Mouse (Mus musculus) hindbrain, embryonic 10.5 days (tissue): ENCODE measurements around the gene Ssh1. TPM values are rescaled to one million over a fixed set of nuclear protein-coding genes. Genes with fewer than 3 reads are reported as not detected.

Experiments
- DNase-seq: peaks from one replicate; pipeline ENCODE4 v3.0.0-alpha.2; 2017; ENCODE audit warnings: low spot score
- H3K27ac ChIP-seq: fragments of 300-500 bp; sonication (generic); 2 replicates; pipeline ENCODE4 v1.5.1; 2016; ENCODE audit warnings: mild to moderate bottlenecking, moderate library complexity
- H3K27me3 ChIP-seq: fragments of 300-500 bp; sonication (generic); 2 replicates; pipeline ENCODE4 v1.6.1; 2016; ENCODE audit warnings: mild to moderate bottlenecking; ENCODE audit not compliant: poor library complexity, insufficient read depth, severe bottlenecking
- H3K36me3 ChIP-seq: fragments of 300-500 bp; sonication (generic); 2 replicates; pipeline ENCODE4 v1.6.1; 2016; ENCODE audit warnings: mild to moderate bottlenecking, moderate library complexity
- H3K4me1 ChIP-seq: fragments of 300-500 bp; sonication (generic); replicated peaks from 2 replicates; pipeline ENCODE4 v1.6.1; 2016; ENCODE audit warnings: mild to moderate bottlenecking
- H3K4me3 ChIP-seq: fragments of 300-500 bp; sonication (generic); 2 replicates; pipeline ENCODE4 v1.5.1; 2016; ENCODE audit warnings: mild to moderate bottlenecking, moderate library complexity
- H3K9me3 ChIP-seq: fragments of 300-500 bp; sonication (generic); 2 replicates; pipeline ENCODE4 v1.6.1; 2016; ENCODE audit warnings: mild to moderate bottlenecking, moderate library complexity
- WGBS: fragments of 180-500 bp; shearing (Covaris S2); methylation state at CpG from one replicate; pipeline ENCODE4 v1.1.7; 2016; 5-methylcytosine and 5-hydroxymethylcytosine counted together
- polyA plus RNA-seq: library from polyadenylated mRNA; unstranded; fragments of >200 nt; fragmentation: Nextera tagmentation; extraction: Ambion mirVana; gene quantifications from 2 replicates; pipeline ENCODE4 v1.2.1, GENCODE M21; 2016

Ssh1 gene
- polyA plus RNA-seq, 1 experiment from 2014 or later, result 16.9 TPM

DNA sequence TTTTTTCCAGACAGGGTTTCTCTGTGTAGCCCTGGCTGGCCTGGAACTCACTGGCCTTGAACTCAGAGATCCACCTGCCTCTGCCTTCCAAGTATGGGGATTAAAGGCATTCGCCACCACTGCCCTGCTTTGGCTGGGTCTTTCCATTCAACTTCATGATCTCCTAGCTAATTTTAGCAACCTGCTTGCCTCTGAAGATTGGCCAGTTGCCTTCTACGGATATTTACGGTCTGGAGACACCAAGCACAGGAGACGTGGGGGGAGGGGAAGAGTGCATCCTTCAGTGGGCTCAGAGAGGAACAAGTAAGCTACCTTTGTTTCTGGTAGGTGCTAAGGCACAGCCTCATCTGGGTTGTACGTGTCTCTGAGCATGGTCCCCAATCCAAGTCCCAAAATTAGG is 38.4 kb downstream of the Ssh1 start:
- WGBS, result 86% methylated on average over 5 of the region's 5 CpGs

DNA sequence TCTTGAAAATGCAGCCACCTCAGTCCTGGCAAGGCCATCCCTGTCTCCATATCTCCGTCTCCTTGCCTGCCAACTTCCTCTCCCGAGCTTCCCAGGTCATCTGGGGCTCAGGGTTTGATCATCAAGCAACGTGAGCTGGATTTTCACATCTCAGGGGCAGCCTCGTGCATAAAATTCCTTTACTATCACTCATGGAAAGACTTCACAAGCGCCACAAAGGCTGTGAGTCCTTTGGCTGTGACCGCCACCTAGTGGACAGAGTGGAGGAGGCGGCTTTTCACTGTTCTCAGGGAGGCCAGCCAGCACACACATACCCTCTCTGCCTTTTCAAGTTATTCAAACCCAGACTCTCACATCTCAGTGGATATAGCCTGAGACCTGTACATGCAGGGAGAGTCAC is 39.3 kb downstream of the Ssh1 start:
- Histone ChIP-seq H3K27me3 (no peaks in the 10 kb centered on the region), H3K4me3 (no peak overlapping the region), H3K4me1 (peaks cover 22% of the 10 kb centered on the region), H3K27ac (peak overlapping the region; percentile 51; the same call in 1 of the 2 replicates), H3K9me3 (no peaks in the 10 kb centered on the region), H3K36me3 (peaks cover 81% of the 10 kb centered on the region)
- 15% methylated on average over 7 of the region's 7 CpGs for WGBS
- peak; percentile 83 for DNase-seq

More for the DNA sequence above, 38.4 kb downstream of the Ssh1 start:
- H3K9me3 ChIP-seq, result no peaks in the 10 kb centered on the region
- no peak overlapping the region for H3K4me3 ChIP-seq
- DNase-seq, result no peak
- peaks cover 28% of the 10 kb centered on the region for H3K4me1 ChIP-seq
- no peak overlapping the region for H3K27ac ChIP-seq
- H3K27me3 ChIP-seq, result no peaks in the 10 kb centered on the region
- peaks cover 73% of the 10 kb centered on the region for H3K36me3 ChIP-seq

DNA sequence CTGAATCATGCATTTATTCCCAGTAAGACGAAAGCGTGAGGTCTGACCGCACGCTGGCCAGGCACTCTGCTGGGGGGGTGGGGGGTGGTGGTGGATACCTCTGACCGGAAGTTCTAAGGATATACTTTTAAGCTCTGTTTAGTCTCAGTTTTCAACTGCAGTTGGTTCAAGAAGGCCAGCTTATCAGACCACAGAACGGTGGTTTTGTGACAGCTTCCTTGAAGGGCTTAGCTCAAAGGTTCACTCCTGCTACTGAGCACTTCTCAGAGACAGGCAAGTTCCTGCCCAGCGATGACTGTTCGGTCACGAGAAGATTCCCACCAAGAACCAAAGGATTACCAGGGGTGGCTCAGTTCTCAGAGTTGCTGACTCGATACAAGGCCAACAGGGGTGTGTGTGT is 41.2 kb downstream of the Ssh1 start:
- DNase-seq, result no peak
- Histone ChIP-seq H3K9me3 (no peaks in the 10 kb centered on the region), H3K4me1 (0 out of 2 replicates have a peak, but pooled peaks cover 6% of the 10 kb centered on the region), H3K27ac (0 out of 2 replicates have a peak overlapping the region, but pooled peaks have one; percentile 16), H3K36me3 (peaks cover 87% of the 10 kb centered on the region), H3K27me3 (no peaks in the 10 kb centered on the region), H3K4me3 (no peak overlapping the region)
- WGBS, result 94% methylated on average over 10 of the region's 10 CpGs

DNA sequence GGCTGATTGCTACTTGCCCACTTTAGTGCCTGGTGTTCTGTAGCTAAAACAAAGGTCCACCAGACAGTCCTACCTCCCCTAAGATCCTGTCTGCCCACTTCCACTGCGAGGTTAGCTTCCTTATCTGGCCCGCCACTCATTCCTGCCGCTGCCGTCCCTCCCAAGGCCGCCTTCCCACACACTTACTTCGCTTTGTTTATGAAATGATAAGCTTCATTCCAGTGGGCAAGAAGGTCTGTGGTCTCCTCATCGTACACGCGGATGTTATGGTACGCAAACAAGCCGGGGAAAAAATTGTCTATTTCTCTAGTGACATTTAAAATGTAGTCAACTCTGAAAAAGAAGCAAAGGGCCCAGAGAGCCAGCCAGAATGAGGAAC is 42.0 kb downstream of the Ssh1 start:
- no peaks in the 10 kb centered on the region for H3K27me3 ChIP-seq
- H3K27ac ChIP-seq, result no peak overlapping the region
- WGBS, result 90% methylated on average over 11 of the region's 11 CpGs
- H3K9me3 ChIP-seq, result 0 out of 2 replicates have a peak, but pooled peaks cover 4% of the 10 kb centered on the region
- no peak for DNase-seq
- H3K4me1 ChIP-seq, result 0 out of 2 replicates have a peak, but pooled peaks cover 6% of the 10 kb centered on the region
- H3K36me3 ChIP-seq, result peaks cover 88% of the 10 kb centered on the region
- no peak overlapping the region for H3K4me3 ChIP-seq

DNA sequence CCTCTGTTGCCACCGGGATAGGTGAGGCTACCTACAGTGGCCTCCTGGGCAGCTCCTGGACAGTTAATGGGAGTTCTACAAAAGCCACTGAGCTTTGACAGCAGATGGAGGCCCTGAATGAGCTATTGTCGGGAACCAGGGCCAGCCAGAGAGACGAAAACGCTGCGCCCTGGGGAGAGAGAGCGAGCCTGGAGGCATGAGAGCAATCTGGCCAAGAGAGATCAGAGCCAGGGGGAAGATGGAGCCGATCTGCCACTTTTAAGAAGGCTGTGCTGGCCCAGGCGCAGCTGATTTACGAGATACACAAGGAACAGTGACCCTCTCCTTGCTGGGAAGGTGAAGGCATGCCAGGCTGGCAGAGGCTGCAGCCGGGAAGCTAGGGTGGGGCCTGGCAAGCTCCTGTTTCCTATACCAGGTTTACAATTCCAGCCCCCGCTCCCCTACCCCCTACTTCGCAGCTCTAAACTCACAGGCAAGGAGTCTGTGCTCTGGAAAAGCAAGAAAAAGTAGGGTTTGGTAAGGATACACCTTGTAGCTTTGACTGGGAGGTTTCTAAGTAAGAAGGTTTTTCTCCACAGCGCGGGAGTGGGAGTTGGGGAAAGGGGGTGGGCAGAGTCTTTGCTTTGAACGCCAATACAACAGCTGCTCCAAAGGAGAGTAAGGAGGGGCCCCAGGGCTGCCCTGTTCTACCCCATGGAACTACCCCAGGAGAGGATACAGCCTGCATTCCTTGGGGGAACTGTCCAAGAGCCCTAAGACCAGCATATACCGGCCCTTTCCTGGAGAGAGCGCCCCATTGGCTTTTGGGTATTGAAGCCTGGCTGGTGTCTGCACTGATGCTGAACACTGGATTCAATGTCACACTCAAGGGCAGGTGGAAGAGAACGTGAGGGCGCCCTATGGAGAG is 42.7 kb downstream of the Ssh1 start:
- H3K27me3 ChIP-seq, result no peaks in the 10 kb centered on the region
- no peak for DNase-seq
- peaks cover 93% of the 10 kb centered on the region for H3K36me3 ChIP-seq
- H3K4me3 ChIP-seq, result no peak overlapping the region
- peak overlapping the region; percentile 6; the same call in 1 of the 2 replicates for H3K27ac ChIP-seq
- H3K9me3 ChIP-seq, result 0 out of 2 replicates have a peak, but pooled peaks cover 4% of the 10 kb centered on the region
- 83% methylated on average over 19 of the region's 19 CpGs for WGBS
- 0 out of 2 replicates have a peak, but pooled peaks cover 6% of the 10 kb centered on the region for H3K4me1 ChIP-seq

DNA sequence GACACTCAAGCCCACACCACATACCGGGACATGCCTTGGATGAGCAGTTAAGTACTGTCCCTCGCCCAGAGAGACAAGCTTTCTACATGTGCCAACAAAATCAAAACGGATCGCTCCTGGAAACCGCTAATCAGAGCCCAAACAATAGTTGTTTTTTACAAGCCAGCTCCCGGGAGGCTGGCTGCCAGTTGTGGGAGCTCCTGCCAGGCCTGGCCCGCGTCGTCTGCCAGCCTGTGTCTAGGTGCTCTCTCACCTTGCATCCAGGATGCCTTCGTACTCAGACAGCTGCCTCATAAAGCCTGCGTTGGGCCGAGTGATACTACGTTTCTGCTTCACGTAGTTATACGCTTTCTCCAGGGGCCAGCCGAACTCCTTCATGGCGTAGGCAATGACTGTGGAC is 43.6 kb downstream of the Ssh1 start:
- Histone ChIP-seq H3K9me3 (0 out of 2 replicates have a peak, but pooled peaks cover 4% of the 10 kb centered on the region), H3K4me3 (no peak overlapping the region), H3K4me1 (peaks cover 8% of the 10 kb centered on the region; the same call in 1 of the 2 replicates), H3K27me3 (no peaks in the 10 kb centered on the region), H3K36me3 (peaks cover 93% of the 10 kb centered on the region), H3K27ac (no peak overlapping the region)
- DNase-seq, result no peak
- WGBS, result 94% methylated on average over 17 of the region's 17 CpGs

DNA sequence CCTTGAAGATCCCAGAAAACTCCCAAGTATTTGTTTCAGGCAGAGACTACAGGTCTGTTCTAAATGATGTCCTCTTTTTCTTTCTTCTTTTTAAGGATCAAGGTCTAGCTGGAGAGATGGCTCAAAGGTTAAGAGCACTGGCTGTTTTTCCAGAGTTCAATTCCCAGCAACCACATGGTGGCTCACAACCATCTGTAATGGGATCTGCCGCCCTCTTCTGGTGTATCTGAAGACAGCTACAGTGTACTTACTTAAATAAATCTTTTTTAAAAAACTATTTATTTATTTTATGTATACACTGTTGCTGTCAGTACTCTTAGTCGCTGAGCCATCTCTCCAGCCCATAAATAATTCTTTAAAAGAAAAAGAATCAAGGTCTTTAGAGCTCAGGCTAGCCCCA is 46.4 kb downstream of the Ssh1 start:
- no peak for DNase-seq
- Histone ChIP-seq H3K4me1 (peaks cover 25% of the 10 kb centered on the region), H3K9me3 (0 out of 2 replicates have a peak, but pooled peaks cover 4% of the 10 kb centered on the region), H3K36me3 (peaks cover 100% of the 10 kb centered on the region), H3K4me3 (no peak overlapping the region), H3K27ac (no peak overlapping the region), H3K27me3 (no peaks in the 10 kb centered on the region)
- WGBS, result 70% methylated on average over 2 of the region's 2 CpGs

DNA sequence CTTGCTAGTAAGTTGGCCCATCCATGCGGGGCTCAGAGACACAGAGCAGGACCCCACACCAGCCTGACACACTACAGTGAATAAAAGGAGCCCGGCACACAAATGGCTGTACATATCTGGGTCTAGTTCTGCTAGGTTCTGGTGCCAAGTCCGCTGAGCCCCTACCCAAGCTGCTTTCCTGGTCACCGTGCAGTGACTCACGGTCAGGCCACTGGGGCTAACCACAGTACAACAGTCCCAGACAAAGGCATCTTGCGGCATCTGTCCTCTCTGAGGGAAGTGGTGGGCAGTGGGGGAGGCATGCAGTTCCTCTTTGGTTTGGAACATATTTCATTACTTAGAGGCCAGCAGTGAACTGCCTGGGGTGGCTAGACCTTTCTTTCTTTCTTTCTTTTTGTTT is 48.6 kb downstream of the Ssh1 start:
- WGBS, result 90% methylated on average over 6 of the region's 6 CpGs
- Histone ChIP-seq H3K4me1 (peaks cover 21% of the 10 kb centered on the region), H3K36me3 (peaks cover 100% of the 10 kb centered on the region), H3K4me3 (no peak overlapping the region), H3K27ac (peak overlapping the region; percentile 66), H3K27me3 (no peaks in the 10 kb centered on the region), H3K9me3 (0 out of 2 replicates have a peak, but pooled peaks cover 4% of the 10 kb centered on the region)
- no peak for DNase-seq

DNA sequence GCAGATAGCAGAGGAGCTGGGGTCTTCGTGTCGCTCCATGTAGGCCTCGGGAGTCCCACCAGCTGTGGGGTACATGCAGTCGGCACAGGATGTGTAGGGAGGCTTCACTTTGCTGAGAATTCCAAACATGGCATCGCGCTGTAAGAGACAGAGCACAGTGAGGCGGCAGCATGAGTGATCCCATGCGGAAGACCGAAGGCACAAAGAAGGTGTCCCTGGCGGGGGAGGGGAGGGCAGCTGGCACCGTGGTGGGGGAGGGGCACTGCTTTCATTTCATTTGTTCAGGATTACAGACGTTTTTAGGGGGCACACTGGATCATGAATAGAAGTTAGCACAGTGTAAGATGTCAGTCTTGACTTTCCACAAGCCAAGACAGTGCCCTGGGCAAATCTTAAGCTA is 50.4 kb downstream of the Ssh1 start:
- WGBS, result 82% methylated on average over 12 of the region's 12 CpGs
- DNase-seq, result no peak
- H3K9me3 ChIP-seq, result 0 out of 2 replicates have a peak, but pooled peaks cover 4% of the 10 kb centered on the region
- H3K4me1 ChIP-seq, result peaks cover 24% of the 10 kb centered on the region
- H3K27me3 ChIP-seq, result no peaks in the 10 kb centered on the region
- H3K36me3 ChIP-seq, result peaks cover 94% of the 10 kb centered on the region
- H3K4me3 ChIP-seq, result no peak overlapping the region
- peak overlapping the region; percentile 74 for H3K27ac ChIP-seq

DNA sequence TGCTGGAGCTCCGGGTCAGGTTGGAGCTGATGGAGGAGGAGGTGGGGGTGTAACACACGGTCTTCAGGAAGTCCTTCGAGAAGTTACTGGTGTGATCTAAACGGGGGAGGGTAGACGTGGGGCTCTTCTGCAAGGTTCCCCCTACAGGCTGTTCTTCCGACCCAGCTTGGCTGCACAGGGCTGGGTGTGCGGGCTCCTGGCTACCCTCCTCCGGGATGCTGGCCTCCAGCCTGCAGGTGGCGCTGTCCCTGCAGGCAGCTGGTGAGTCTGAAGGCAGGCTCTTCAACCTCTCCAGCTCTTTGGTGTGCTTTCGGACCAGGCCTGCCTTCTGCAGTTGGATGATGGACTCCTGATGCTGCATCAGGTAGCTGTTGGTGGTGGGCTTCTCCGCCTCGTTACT is 51.1 kb downstream of the Ssh1 start:
- Histone ChIP-seq H3K27ac (peak overlapping the region; percentile 74), H3K36me3 (peaks cover 89% of the 10 kb centered on the region), H3K9me3 (0 out of 2 replicates have a peak, but pooled peaks cover 4% of the 10 kb centered on the region), H3K27me3 (no peaks in the 10 kb centered on the region), H3K4me1 (peaks cover 32% of the 10 kb centered on the region), H3K4me3 (no peak overlapping the region)
- 90% methylated on average over 12 of the region's 12 CpGs for WGBS
- peak; percentile 28 for DNase-seq

DNA sequence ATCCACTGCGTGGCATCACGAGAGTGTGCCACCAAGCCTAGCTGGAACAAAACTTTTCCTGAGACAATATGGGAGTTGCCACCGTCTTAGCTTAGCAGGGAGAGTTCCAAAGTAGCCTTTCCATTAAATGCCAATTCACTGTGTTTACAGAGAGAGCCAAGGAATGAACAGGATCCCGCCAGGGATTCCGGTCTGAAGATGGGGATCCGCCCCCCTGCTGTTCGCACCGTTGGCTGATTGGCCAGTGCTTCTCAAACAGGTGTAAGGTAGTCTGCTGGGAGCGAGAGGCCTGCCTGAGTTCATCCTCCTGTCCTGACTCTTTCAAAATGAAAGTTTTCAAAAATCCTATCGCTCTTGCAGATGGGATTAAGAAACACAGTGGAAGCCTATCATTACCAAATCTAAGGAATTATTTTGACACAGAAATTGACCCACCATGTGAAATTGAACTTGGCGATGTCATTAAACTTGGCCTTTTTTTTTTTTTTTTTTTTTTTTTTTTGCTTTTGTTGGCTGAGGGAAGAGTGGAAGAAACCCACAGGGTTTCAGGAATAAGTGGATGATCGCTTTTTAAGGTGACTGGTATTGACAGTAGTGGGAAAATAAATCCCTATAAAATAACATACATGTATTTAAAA is 54.3 kb downstream of the Ssh1 start:
- H3K9me3 ChIP-seq, result no peaks in the 10 kb centered on the region
- 43% methylated on average over 12 of the region's 12 CpGs for WGBS
- no peak for DNase-seq
- H3K27ac ChIP-seq, result no peak overlapping the region
- no peaks in the 10 kb centered on the region for H3K27me3 ChIP-seq
- peaks cover 57% of the 10 kb centered on the region for H3K36me3 ChIP-seq
- peaks cover 32% of the 10 kb centered on the region for H3K4me1 ChIP-seq
- H3K4me3 ChIP-seq, result no peak overlapping the region

DNA sequence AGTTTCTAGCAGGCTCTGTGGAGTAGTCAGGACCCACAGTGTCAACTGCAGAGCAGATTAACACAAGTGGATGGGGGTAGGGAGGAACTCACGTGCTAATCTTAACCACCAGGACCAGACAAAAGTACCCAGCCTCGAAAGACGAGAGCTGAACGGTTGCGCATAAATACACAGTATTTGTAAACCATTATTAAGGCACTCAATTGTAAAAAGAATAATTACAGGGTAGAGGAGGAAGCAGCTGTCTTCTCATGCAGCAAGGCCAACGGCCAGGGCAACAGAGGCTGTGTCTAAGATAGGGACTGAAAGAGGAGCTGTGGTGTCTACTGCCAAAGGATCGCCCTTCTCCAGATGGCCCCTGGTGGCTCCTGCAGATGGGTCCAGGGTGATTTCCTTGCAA is 56.0 kb downstream of the Ssh1 start:
- no peaks in the 10 kb centered on the region for H3K27me3 ChIP-seq
- 72% methylated on average over 7 of the region's 7 CpGs for WGBS
- H3K4me3 ChIP-seq, result no peak overlapping the region
- peaks cover 40% of the 10 kb centered on the region for H3K36me3 ChIP-seq
- peak overlapping the region; percentile 67; the same call in 1 of the 2 replicates for H3K27ac ChIP-seq
- H3K4me1 ChIP-seq, result peaks cover 20% of the 10 kb centered on the region
- no peak for DNase-seq
- no peaks in the 10 kb centered on the region for H3K9me3 ChIP-seq

DNA sequence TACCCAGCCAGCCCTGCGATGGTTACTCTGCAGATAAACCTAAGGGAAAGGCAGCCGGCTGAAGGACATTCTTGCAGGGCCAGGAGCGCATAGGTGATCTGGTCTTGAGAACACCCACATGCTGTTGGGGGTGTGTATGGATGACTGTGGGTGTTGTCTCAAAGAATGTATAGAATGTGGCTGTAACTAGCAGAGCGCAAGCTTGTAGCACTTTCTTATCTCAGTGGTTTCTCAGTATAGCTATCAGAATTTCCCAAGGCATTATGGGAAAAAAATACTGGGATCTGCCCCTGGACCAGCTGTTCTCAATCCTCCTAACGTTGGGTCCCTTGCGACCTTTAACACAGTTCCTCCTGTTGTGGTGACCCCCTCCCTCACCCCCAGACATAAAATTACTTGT is 59.8 kb downstream of the Ssh1 start:
- WGBS, result 83% methylated on average over 6 of the region's 6 CpGs
- no peak for DNase-seq
- no peaks in the 10 kb centered on the region for H3K27me3 ChIP-seq
- H3K36me3 ChIP-seq, result peaks cover 9% of the 10 kb centered on the region; the same call in 1 of the 2 replicates
- no peak overlapping the region for H3K4me3 ChIP-seq
- H3K27ac ChIP-seq, result no peak overlapping the region
- no peaks in the 10 kb centered on the region for H3K9me3 ChIP-seq
- H3K4me1 ChIP-seq, result peaks cover 38% of the 10 kb centered on the region
